Mouse (Mus musculus) kidney, postnatal 0 days (tissue): ENCODE results near the gene Tjp3. TPM values are rescaled to one million over a fixed set of nuclear protein-coding genes. Genes with fewer than 3 reads are reported as not detected.

Experiments
- ATAC-seq: fragments of 200-750 bp; cut with Nextera tagmentation; replicated peaks from 2 replicates; pipeline ENCODE4 v1.8.0; 2017; ENCODE audit warnings: low read depth, moderate number of reproducible peaks, moderate TSS enrichment, moderate library complexity; ENCODE audit not compliant: low FRiP score
- DNase-seq: peaks from one replicate; pipeline ENCODE4 v3.0.0-alpha.2; 2016; ENCODE audit warnings: low spot score
- H3K27ac ChIP-seq: fragments of 300-500 bp; sonication (generic); 2 replicates; pipeline ENCODE4 v1.5.1; 2014; ENCODE audit warnings: mild to moderate bottlenecking
- H3K27me3 ChIP-seq: fragments of 300-500 bp; sonication (generic); 2 replicates; pipeline ENCODE4 v1.6.1; 2014; ENCODE audit warnings: low read length, mixed read lengths; ENCODE audit not compliant: insufficient read depth
- H3K36me3 ChIP-seq: fragments of 300-500 bp; sonication (generic); 2 replicates; pipeline ENCODE4 v1.6.1; 2014; ENCODE audit warnings: low read length, mixed read lengths; ENCODE audit not compliant: insufficient read depth
- H3K4me1 ChIP-seq: fragments of 300-500 bp; sonication (generic); replicated peaks from 2 replicates; pipeline ENCODE4 v1.6.1; 2014; ENCODE audit warnings: antibody characterized with exemption, low read length, mixed read lengths; ENCODE audit not compliant: insufficient read depth
- H3K4me2 ChIP-seq: fragments of 300-500 bp; sonication (generic); 2 replicates; pipeline ENCODE4 v1.6.1; 2014; ENCODE audit warnings: mild to moderate bottlenecking, low read length, moderate library complexity, mixed read lengths
- H3K4me3 ChIP-seq: fragments of 300-500 bp; sonication (generic); replicated peaks from 2 replicates; pipeline ENCODE4 v1.5.1; 2014; ENCODE audit warnings: low read depth, low read length
- H3K9ac ChIP-seq: fragments of 300-500 bp; sonication (generic); 2 replicates; pipeline ENCODE4 v1.6.1; 2014; ENCODE audit warnings: low read depth, low read length
- H3K9me3 ChIP-seq: fragments of 300-500 bp; sonication (generic); replicated peaks from 2 replicates; pipeline ENCODE4 v1.6.1; 2016; ENCODE audit warnings: low read length, inconsistent platforms, mixed read lengths
- CTCF ChIP-seq: IDR thresholded peaks from 2 replicates; pipeline ENCODE4 v1.5.1; 2016; ENCODE audit warnings: antibody characterized with exemption, low read depth, mild to moderate bottlenecking, moderate library complexity
- WGBS: fragments of 180-500 bp; shearing (Covaris S2); extraction: QIAGEN DNeasy Blood & Tissue Kit; methylation state at CpG from one replicate; pipeline ENCODE4 v1.1.7; 2014; 5-methylcytosine and 5-hydroxymethylcytosine counted together
- polyA plus RNA-seq: library from polyadenylated mRNA; unstranded; fragments of >200 nt; fragmentation: Nextera tagmentation; extraction: Ambion mirVana; gene quantifications from 2 replicates; pipeline ENCODE4 v1.2.1, GENCODE M21; 2015

The Tjp3 gene
- polyA plus RNA-seq, 1 experiment from 2014 or later = 19.0 TPM

- peak; percentile 92 for DNase-seq
- TF ChIP-seq CTCF = no peak; the same call in 1 of the 2 replicates
- H3K27me3 ChIP-seq = 0 out of 2 replicates have a peak, but pooled peaks cover 2% of the 10 kb centered on the region
- no peaks in the 10 kb centered on the region for H3K9me3 ChIP-seq
- H3K9ac ChIP-seq = peak overlapping the region; percentile 58
- peak overlapping the region; percentile 73 for H3K4me2 ChIP-seq
- no peaks in the 10 kb centered on the region for H3K36me3 ChIP-seq
- peak overlapping the region; percentile 43 for H3K4me3 ChIP-seq
- peak; percentile 71 for ATAC-seq
- peak overlapping the region; percentile 63 for H3K27ac ChIP-seq
- H3K4me1 ChIP-seq = peaks cover 5% of the 10 kb centered on the region; the same call in 1 of the 2 replicates
- 1% methylated on average over 54 of the region's 54 CpGs for WGBS
Observed at GRCm38 (mm10) chr10:81285694-81286450, 5.5 kb downstream of the Tjp3 start.

GRCm38 (mm10) chr10:81284719-81285118 is 6.7 kb downstream of the Tjp3 start:
- Histone ChIP-seq H3K4me2 (peak overlapping the region; percentile 73), H3K36me3 (no peaks in the 10 kb centered on the region), H3K9me3 (no peaks in the 10 kb centered on the region), H3K27ac (peak overlapping the region; percentile 63), H3K27me3 (0 out of 2 replicates have a peak, but pooled peaks cover 2% of the 10 kb centered on the region), H3K4me3 (peak overlapping the region; percentile 43; the same call in 1 of the 2 replicates), H3K4me1 (peaks cover 5% of the 10 kb centered on the region; the same call in 1 of the 2 replicates), H3K9ac (peak overlapping the region; percentile 58; the same call in 1 of the 2 replicates)
- no peak for TF ChIP-seq CTCF
- WGBS = 11% methylated on average over 17 of the region's 17 CpGs
- DNase-seq (no peak), ATAC-seq (peak; percentile 27; the same call in 1 of the 2 replicates)

GRCm38 (mm10) chr10:81284189-81284588 is 7.2 kb downstream of the Tjp3 start:
- Histone ChIP-seq H3K4me3 (no peak overlapping the region), H3K4me1 (peaks cover 5% of the 10 kb centered on the region; the same call in 1 of the 2 replicates), H3K36me3 (no peaks in the 10 kb centered on the region), H3K27ac (peak overlapping the region; percentile 63), H3K4me2 (peak overlapping the region; percentile 73), H3K27me3 (0 out of 2 replicates have a peak, but pooled peaks cover 2% of the 10 kb centered on the region), H3K9ac (no peak overlapping the region), H3K9me3 (no peaks in the 10 kb centered on the region)
- no peak for DNase-seq
- no peak for TF ChIP-seq CTCF
- ATAC-seq = no peak
- 44% methylated on average over 6 of the region's 6 CpGs for WGBS

- no peaks in the 10 kb centered on the region for H3K4me1 ChIP-seq
- DNase-seq (peak; percentile 63), ATAC-seq (no peak)
- no peak for TF ChIP-seq CTCF
- H3K27ac ChIP-seq = no peak overlapping the region
- H3K9ac ChIP-seq = no peak overlapping the region
- H3K36me3 ChIP-seq = 0 out of 2 replicates have a peak, but pooled peaks cover 8% of the 10 kb centered on the region
- H3K4me3 ChIP-seq = no peak overlapping the region
- no peaks in the 10 kb centered on the region for H3K27me3 ChIP-seq
- no peak overlapping the region for H3K4me2 ChIP-seq
- H3K9me3 ChIP-seq = no peaks in the 10 kb centered on the region
- 27% methylated on average over 10 of the region's 10 CpGs for WGBS
Observed at GRCm38 (mm10) chr10:81279496-81279895, 11.9 kb downstream of the Tjp3 start.

DNA sequence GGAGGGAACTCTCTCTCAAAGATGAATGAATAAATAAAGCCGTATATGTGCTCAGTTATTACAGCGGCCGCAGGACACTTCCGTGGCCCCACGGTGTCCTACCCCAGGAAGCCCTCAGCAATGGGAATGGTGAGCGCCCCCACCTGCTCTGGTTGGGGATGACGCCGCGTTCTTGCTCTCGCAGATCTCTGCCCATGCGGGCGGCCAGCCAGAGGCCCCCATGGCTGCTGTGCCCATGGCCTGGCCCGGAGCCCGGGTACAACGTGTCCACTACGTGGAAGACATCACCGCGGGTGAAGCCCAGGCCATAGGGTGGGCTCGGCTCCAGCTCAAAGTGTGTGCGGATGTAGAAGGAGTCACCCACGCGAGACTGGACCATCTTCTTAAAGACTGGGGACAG is 13.7 kb downstream of the Tjp3 start:
- Histone ChIP-seq H3K4me2 (no peak overlapping the region), H3K27ac (no peak overlapping the region), H3K4me3 (no peak overlapping the region), H3K4me1 (no peaks in the 10 kb centered on the region), H3K36me3 (peaks cover 22% of the 10 kb centered on the region), H3K9ac (no peak overlapping the region), H3K27me3 (no peaks in the 10 kb centered on the region), H3K9me3 (no peaks in the 10 kb centered on the region)
- ATAC-seq = no peak
- no peak for TF ChIP-seq CTCF
- no peak for DNase-seq
- WGBS = 83% methylated on average over 22 of the region's 22 CpGs

DNA sequence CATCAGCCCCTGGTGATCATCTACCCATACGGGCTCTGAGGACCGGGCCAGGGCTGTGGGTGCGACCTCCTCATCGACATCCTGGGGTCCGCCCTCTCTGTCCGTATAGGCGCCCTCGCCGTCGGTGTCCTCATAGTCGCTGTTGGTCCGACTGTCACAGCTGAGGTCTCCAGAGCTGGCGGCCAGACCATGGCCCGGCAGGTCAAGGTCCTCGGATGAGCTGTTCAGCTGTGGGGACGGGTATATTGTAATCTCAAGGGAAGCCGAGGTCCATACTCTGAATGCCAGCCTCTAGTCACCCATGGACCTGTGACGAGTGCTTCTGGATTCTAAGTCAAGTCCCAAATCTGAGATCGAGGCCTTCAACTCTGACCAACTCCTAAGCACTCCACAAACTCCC is 17.5 kb downstream of the Tjp3 start:
- no peak for ATAC-seq
- no peak overlapping the region for H3K4me2 ChIP-seq
- H3K27ac ChIP-seq = no peak overlapping the region
- no peak for DNase-seq
- WGBS = 95% methylated on average over 19 of the region's 19 CpGs
- TF ChIP-seq CTCF = no peak
- no peak overlapping the region for H3K4me3 ChIP-seq
- H3K4me1 ChIP-seq = peaks cover 3% of the 10 kb centered on the region
- H3K27me3 ChIP-seq = no peaks in the 10 kb centered on the region
- no peaks in the 10 kb centered on the region for H3K9me3 ChIP-seq
- no peak overlapping the region for H3K9ac ChIP-seq
- peaks cover 41% of the 10 kb centered on the region for H3K36me3 ChIP-seq
